Mouse (Mus musculus): ENCODE data around the gene Mogs. TPM values are rescaled to one million over a fixed set of nuclear protein-coding genes. Genes with fewer than 3 reads are reported as not detected.
A peak's percentile ranks its signal among the peaks of the same experiment; 100 is the strongest.

Gene Mogs
- polyA plus RNA-seq, 1 experiment = 25.4 TPM

- H3K36me3 ChIP-seq (ENCODE audit: control insufficient read depth, insufficient read depth, low read length, poor library complexity, severe bottlenecking) = no peaks in the 10 kb centered on the region
- no peak for TF ChIP-seq POLR2A (IDR thresholded peaks at IDR 0.05; ENCODE audit: insufficient read depth, low read length)
- no peak for TF ChIP-seq EP300 (IDR thresholded peaks at IDR 0.05; ENCODE audit: insufficient read depth, low read depth, low read length)
- no peaks in the 10 kb centered on the region for H3K27me3 ChIP-seq (ENCODE audit: control insufficient read depth, insufficient read depth, low read length, poor library complexity, severe bottlenecking)
- H3K9me3 ChIP-seq (replicated peaks; ENCODE audit: control insufficient read depth, insufficient read depth, low read length, poor library complexity, severe bottlenecking) = no peaks in the 10 kb centered on the region
- H3K4me1 ChIP-seq (ENCODE audit: control insufficient read depth, insufficient read depth, low read length) = peaks cover 6% of the 10 kb centered on the region
- peak overlapping the region; percentile 62 for H3K9ac ChIP-seq (ENCODE audit: low read depth, poor library complexity, severe bottlenecking)
- H3K4me3 ChIP-seq (ENCODE audit: low read depth, low read length) = peak overlapping the region; percentile 62
- H3K27ac ChIP-seq (ENCODE audit: insufficient read depth, low read length) = no peak overlapping the region
Measured at GRCm38 (mm10) chr6:83136881-83137575, 21.7 kb downstream of the Mogs start.

- H3K9ac ChIP-seq (ENCODE audit: low read depth, poor library complexity, severe bottlenecking) = peak overlapping the region; percentile 62
- H3K4me1 ChIP-seq (ENCODE audit: control insufficient read depth, insufficient read depth, low read length) = peaks cover 6% of the 10 kb centered on the region
- H3K27me3 ChIP-seq (ENCODE audit: control insufficient read depth, insufficient read depth, low read length, poor library complexity, severe bottlenecking) = no peaks in the 10 kb centered on the region
- TF ChIP-seq CTCF (IDR thresholded peaks at IDR 0.05; ENCODE audit: low read depth, low read length) (no peak), POLR2A (IDR thresholded peaks at IDR 0.05; ENCODE audit: insufficient read depth, low read length) (no peak), EP300 (IDR thresholded peaks at IDR 0.05; ENCODE audit: insufficient read depth, low read depth, low read length) (no peak)
- H3K9me3 ChIP-seq (replicated peaks; ENCODE audit: control insufficient read depth, insufficient read depth, low read length, poor library complexity, severe bottlenecking) = no peaks in the 10 kb centered on the region
- no peaks in the 10 kb centered on the region for H3K36me3 ChIP-seq (ENCODE audit: control insufficient read depth, insufficient read depth, low read length, poor library complexity, severe bottlenecking)
- no peak overlapping the region for H3K27ac ChIP-seq (ENCODE audit: insufficient read depth, low read length)
- H3K4me3 ChIP-seq (ENCODE audit: low read depth, low read length) = peak overlapping the region; percentile 62
Measured at GRCm38 (mm10) chr6:83137576-83137950, 22.3 kb downstream of the Mogs start.

DNA sequence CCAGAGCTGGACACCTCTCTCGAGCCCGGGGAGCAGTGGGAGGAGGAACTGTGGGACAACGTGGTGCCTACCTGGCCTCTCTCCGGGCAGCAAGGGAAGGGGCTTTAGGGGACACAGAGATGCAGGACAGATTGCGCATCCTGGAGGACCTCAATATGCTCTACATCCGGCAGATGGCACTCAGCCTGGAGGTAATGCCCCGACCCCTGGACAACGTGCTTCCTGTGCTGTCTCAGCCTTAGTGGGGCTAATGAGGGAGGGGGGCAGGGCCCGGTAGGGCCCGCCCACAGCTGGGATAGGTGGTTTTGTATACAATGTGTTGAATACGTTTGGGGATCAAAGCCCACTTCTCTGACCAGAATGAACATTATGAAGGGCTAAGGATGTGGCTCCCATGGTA lies 22.8 kb downstream of the Mogs start:
- no peaks in the 10 kb centered on the region for H3K27me3 ChIP-seq (ENCODE audit: control insufficient read depth, insufficient read depth, low read length, poor library complexity, severe bottlenecking)
- 0 out of 2 replicates have a peak overlapping the region, but pooled peaks have one; percentile 13 for H3K9ac ChIP-seq (ENCODE audit: low read depth, poor library complexity, severe bottlenecking)
- peak overlapping the region; percentile 62 for H3K4me3 ChIP-seq (ENCODE audit: low read depth, low read length)
- H3K9me3 ChIP-seq (replicated peaks; ENCODE audit: control insufficient read depth, insufficient read depth, low read length, poor library complexity, severe bottlenecking) = no peaks in the 10 kb centered on the region
- peaks cover 6% of the 10 kb centered on the region for H3K4me1 ChIP-seq (ENCODE audit: control insufficient read depth, insufficient read depth, low read length)
- H3K27ac ChIP-seq (ENCODE audit: insufficient read depth, low read length) = no peak overlapping the region
- no peaks in the 10 kb centered on the region for H3K36me3 ChIP-seq (ENCODE audit: control insufficient read depth, insufficient read depth, low read length, poor library complexity, severe bottlenecking)
- no peak for TF ChIP-seq CTCF (IDR thresholded peaks at IDR 0.05; ENCODE audit: low read depth, low read length)
- no peak for TF ChIP-seq POLR2A (IDR thresholded peaks at IDR 0.05; ENCODE audit: insufficient read depth, low read length)
- no peak for TF ChIP-seq EP300 (IDR thresholded peaks at IDR 0.05; ENCODE audit: insufficient read depth, low read depth, low read length)

GRCm38 (mm10) chr6:83140044-83140443 lies 24.7 kb downstream of the Mogs start:
- Histone ChIP-seq H3K9ac (ENCODE audit: low read depth, poor library complexity, severe bottlenecking) (no peak overlapping the region), H3K9me3 (replicated peaks; ENCODE audit: control insufficient read depth, insufficient read depth, low read length, poor library complexity, severe bottlenecking) (no peaks in the 10 kb centered on the region), H3K27ac (ENCODE audit: insufficient read depth, low read length) (no peak overlapping the region), H3K4me1 (ENCODE audit: control insufficient read depth, insufficient read depth, low read length) (peaks cover 6% of the 10 kb centered on the region), H3K4me3 (ENCODE audit: low read depth, low read length) (no peak overlapping the region), H3K36me3 (ENCODE audit: control insufficient read depth, insufficient read depth, low read length, poor library complexity, severe bottlenecking) (no peaks in the 10 kb centered on the region), H3K27me3 (ENCODE audit: control insufficient read depth, insufficient read depth, low read length, poor library complexity, severe bottlenecking) (no peaks in the 10 kb centered on the region)
- TF ChIP-seq CTCF (IDR thresholded peaks at IDR 0.05; ENCODE audit: low read depth, low read length) (no peak), POLR2A (IDR thresholded peaks at IDR 0.05; ENCODE audit: insufficient read depth, low read length) (no peak), EP300 (IDR thresholded peaks at IDR 0.05; ENCODE audit: insufficient read depth, low read depth, low read length) (no peak)

GRCm38 (mm10) chr6:83141636-83142035 lies 26.3 kb downstream of the Mogs start:
- Histone ChIP-seq H3K4me3 (ENCODE audit: low read depth, low read length) (peak overlapping the region; percentile 63), H3K27me3 (ENCODE audit: control insufficient read depth, insufficient read depth, low read length, poor library complexity, severe bottlenecking) (no peaks in the 10 kb centered on the region), H3K36me3 (ENCODE audit: control insufficient read depth, insufficient read depth, low read length, poor library complexity, severe bottlenecking) (no peaks in the 10 kb centered on the region), H3K9ac (ENCODE audit: low read depth, poor library complexity, severe bottlenecking) (peak overlapping the region; percentile 70), H3K4me1 (ENCODE audit: control insufficient read depth, insufficient read depth, low read length) (peaks cover 4% of the 10 kb centered on the region), H3K9me3 (replicated peaks; ENCODE audit: control insufficient read depth, insufficient read depth, low read length, poor library complexity, severe bottlenecking) (no peaks in the 10 kb centered on the region), H3K27ac (ENCODE audit: insufficient read depth, low read length) (no peak overlapping the region)
- TF ChIP-seq POLR2A (IDR thresholded peaks at IDR 0.05; ENCODE audit: insufficient read depth, low read length) (no peak), EP300 (IDR thresholded peaks at IDR 0.05; ENCODE audit: insufficient read depth, low read depth, low read length) (no peak), CTCF (IDR thresholded peaks at IDR 0.05; ENCODE audit: low read depth, low read length) (no peak)

- Histone ChIP-seq H3K4me1 (ENCODE audit: control insufficient read depth, insufficient read depth, low read length) (peaks cover 3% of the 10 kb centered on the region), H3K36me3 (ENCODE audit: control insufficient read depth, insufficient read depth, low read length, poor library complexity, severe bottlenecking) (no peaks in the 10 kb centered on the region), H3K27ac (ENCODE audit: insufficient read depth, low read length) (no peak overlapping the region), H3K4me3 (ENCODE audit: low read depth, low read length) (peak overlapping the region; percentile 63), H3K9me3 (replicated peaks; ENCODE audit: control insufficient read depth, insufficient read depth, low read length, poor library complexity, severe bottlenecking) (no peaks in the 10 kb centered on the region), H3K9ac (ENCODE audit: low read depth, poor library complexity, severe bottlenecking) (peak overlapping the region; percentile 70), H3K27me3 (ENCODE audit: control insufficient read depth, insufficient read depth, low read length, poor library complexity, severe bottlenecking) (no peaks in the 10 kb centered on the region)
- no peak for TF ChIP-seq POLR2A (IDR thresholded peaks at IDR 0.05; ENCODE audit: insufficient read depth, low read length)
- TF ChIP-seq CTCF (IDR thresholded peaks at IDR 0.05; ENCODE audit: low read depth, low read length) = no peak
- TF ChIP-seq EP300 (IDR thresholded peaks at IDR 0.05; ENCODE audit: insufficient read depth, low read depth, low read length) = no peak
Measured at GRCm38 (mm10) chr6:83142211-83142731, 27.0 kb downstream of the Mogs start.

All from ES-Bruce4 (cell line).